8 mouse cellular contexts compared by ENCODE assay signal in genomic region chr5:37002001-37002400, GRCm38 (mm10). TPM values are rescaled to one million over a fixed set of nuclear protein-coding genes. Genes with fewer than 3 reads are reported as not detected.
DNase-seq lines count a peak whose midpoint lies in the region; TF ChIP-seq lines count a peak whose summit lies in the region.
"Had no signal": no experiment of that assay in that cellular context is flagged by ENCODE, and none has a peak within 500 bp of the region (broad histone marks: within the 10 kb centered on the region; RNA-seq: fewer than 3 reads in every experiment).

No protein-coding gene starts in this region.

- no peak overlapping the region for H3K27ac ChIP-seq in CH12.LX (ENCODE audit: insufficient read depth, low read depth)
- H3K27ac ChIP-seq in testis, adult 2 months (ENCODE audit: control insufficient read depth, insufficient read depth, low read depth, low read length) = no peak overlapping the region
- H3K27ac ChIP-seq: stomach, embryonic 15.5 days had no signal

- no peaks in the 10 kb centered on the region for H3K27me3 ChIP-seq in C2C12 (ENCODE audit: control insufficient read depth, insufficient read depth, insufficient read length)
- peaks cover 33% of the 10 kb centered on the region for H3K27me3 ChIP-seq in CH12.LX (replicated peaks)
- no peaks in the 10 kb centered on the region for H3K27me3 ChIP-seq in testis, adult 2 months (ENCODE audit: control insufficient read depth, insufficient read depth, low read length)
- H3K27me3 ChIP-seq: stomach, embryonic 15.5 days had no signal

- TF ChIP-seq CTCF in C2C12 (IDR thresholded peaks at IDR 0.05; ENCODE audit: control insufficient read depth, insufficient read depth, insufficient read length) (peak; percentile 6), CH12.LX (conservative IDR thresholded peaks at IDR 0.05 in 1 of 2, IDR thresholded peaks at IDR 0.05 in 1 of 2; ENCODE audit: low read depth in 2 of 2, low read length in 2 of 2) (peak; percentile 62 to 95)
- peak; percentile 22; the same call in 1 of the 2 replicates for TF ChIP-seq CTCF in testis, adult 2 months (IDR thresholded peaks at IDR 0.05; ENCODE audit: control insufficient read depth, insufficient read depth, insufficient replicate concordance, low read depth, low read length)

- peak; percentile 58 for DNase-seq in CH12.LX (ENCODE audit: extremely low read depth)
- peak; percentile 78 for DNase-seq in cerebellum, adult 8-10 months
- peak; percentile 47 to 52 for DNase-seq in gastrocnemius, postnatal 36 days
- peak; percentile 69 to 80 for DNase-seq in layer of hippocampus, postnatal 36 days
- DNase-seq in mesoderm, embryonic 11.5 days (ENCODE audit: low read depth, low spot score) = peak; percentile 60

- H3K4me1 ChIP-seq in CH12.LX (ENCODE audit: control insufficient read depth in 1 of 2, insufficient read depth in 2 of 2) = peaks cover 0 to 12% of the 10 kb centered on the region in 2 experiments; a peak in 2 of 4 replicates
- no peaks in the 10 kb centered on the region for H3K4me1 ChIP-seq in testis, adult 2 months (ENCODE audit: control insufficient read depth, insufficient read depth, low read length)
- H3K4me1 ChIP-seq: stomach, embryonic 15.5 days had no signal

- TF ChIP-seq POLR2A in CH12.LX (IDR thresholded peaks at IDR 0.05; ENCODE audit: low read depth, low read length) = no peak
- no peak for TF ChIP-seq POLR2A in testis, adult 2 months (IDR thresholded peaks at IDR 0.05; ENCODE audit: control insufficient read depth, low read depth, low read length)

- TF ChIP-seq RAD21 in CH12.LX (IDR thresholded peaks at IDR 0.05; ENCODE audit: low read depth, low read length) = peak; percentile 87

- no peak for TF ChIP-seq EP300 in CH12.LX (IDR thresholded peaks at IDR 0.05; ENCODE audit: low read length)

- dilution Hi-C loops in CH12.LX (cut with MboI; ENCODE audit: extremely low pct_ligation_motif_present, extremely low pct_unique_long_range_greater_than_20kb, low sequenced_read_pairs) = no loop called here

- no peak overlapping the region for H3ac ChIP-seq in C2C12 (ENCODE audit: control insufficient read depth, insufficient read length, low read depth)

- no peaks in the 10 kb centered on the region for H3K79me3 ChIP-seq in C2C12 (ENCODE audit: low read depth)

- H3K4me2 ChIP-seq in CH12.LX (ENCODE audit: insufficient read depth, low read depth, poor library complexity, severe bottlenecking) = no peak overlapping the region
- H3K4me2 ChIP-seq: stomach, embryonic 15.5 days had no signal

- no peaks in the 10 kb centered on the region for H3K36me3 ChIP-seq in C2C12 (ENCODE audit: control insufficient read depth, insufficient read depth)
- no peaks in the 10 kb centered on the region for H3K36me3 ChIP-seq in CH12.LX (replicated peaks in 1 of 2; ENCODE audit: control insufficient read depth in 1 of 2, insufficient read depth in 1 of 2, low read length in 1 of 2)
- no peaks in the 10 kb centered on the region for H3K36me3 ChIP-seq in testis, adult 2 months (ENCODE audit: control insufficient read depth, insufficient read depth, low read length)
- H3K36me3 ChIP-seq: stomach, embryonic 15.5 days had no signal

- H3K79me2 ChIP-seq in C2C12 (ENCODE audit: control insufficient read depth, insufficient read depth) (no peaks in the 10 kb centered on the region), CH12.LX (replicated peaks; ENCODE audit: control insufficient read depth, extremely low read depth, insufficient read depth, poor library complexity, severe bottlenecking) (no peaks in the 10 kb centered on the region)

- intact Hi-C loops in gastrocnemius, postnatal 36 days (cut with DNase I) = loop anchor here (2.0 to 10.0 kb wide), 3 partner anchors 43 to 167 kb away; partner anchors contain the start of gene Man2b2

- peaks cover 2% of the 10 kb centered on the region for H3K9me3 ChIP-seq in CH12.LX (replicated peaks; ENCODE audit: low read length)
- H3K9me3 ChIP-seq: stomach, embryonic 15.5 days had no signal

- H3K4me3 ChIP-seq in C2C12 (ENCODE audit: insufficient read depth, poor library complexity, severe bottlenecking) (no peak overlapping the region), CH12.LX (replicated peaks in 1 of 3; ENCODE audit: low read depth in 2 of 3, low read length in 2 of 3, poor library complexity in 1 of 3) (no peak overlapping the region)
- H3K4me3 ChIP-seq in testis, adult 2 months (ENCODE audit: control insufficient read depth, low read depth, low read length) = no peak overlapping the region
- H3K4me3 ChIP-seq: stomach, embryonic 15.5 days had no signal

- in situ Hi-C loops in CH12.LX (cut with MboI; ENCODE audit: low pct_ligation_motif_present, low pct_unique_long_range_greater_than_20kb, low sequenced_read_pairs) = no loop called here

- H3K9ac ChIP-seq in CH12.LX (ENCODE audit: insufficient read depth, low read depth) = no peak overlapping the region
- H3K9ac ChIP-seq: stomach, embryonic 15.5 days had no signal

TF ChIP-seq in C2C12, 6 proteins besides CTCF, POLR2A, EP300 and RAD21:
- no peak for TF ChIP-seq MYOD1 (IDR thresholded peaks at IDR 0.05; ENCODE audit: control insufficient read depth, insufficient read length, low read depth)
- no peak for TF ChIP-seq CEBPB (IDR thresholded peaks at IDR 0.05; ENCODE audit: low read depth)
- TF ChIP-seq FOSL1 (IDR thresholded peaks at IDR 0.05; ENCODE audit: insufficient read depth, low read length, poor library complexity, severe bottlenecking) = no peak
- no peak for TF ChIP-seq MYOG (IDR thresholded peaks at IDR 0.05; ENCODE audit: control insufficient read depth, extremely low read depth, insufficient read length)
- no peak for TF ChIP-seq USF1 (IDR thresholded peaks at IDR 0.05; ENCODE audit: low read depth)
- TF ChIP-seq MAX (IDR thresholded peaks at IDR 0.05) = no peak

TF ChIP-seq in CH12.LX, 34 proteins besides CTCF, POLR2A, EP300 and RAD21:
- TF ChIP-seq NELFE (IDR thresholded peaks at IDR 0.05; ENCODE audit: low read depth, low read length) (0 out of 2 replicates have a peak, but pooled peaks have one; percentile 34), RCOR1 (conservative IDR thresholded peaks at IDR 0.05; ENCODE audit: low read depth, low read length) (no peak), IRF4 (IDR thresholded peaks at IDR 0.05; ENCODE audit: low read depth, low read length) (no peak), MAZ (IDR thresholded peaks at IDR 0.05; ENCODE audit: low read depth, low read length) (no peak), USF1 (IDR thresholded peaks at IDR 0.05; ENCODE audit: low read depth, low read length) (no peak), ZMIZ1 (IDR thresholded peaks at IDR 0.05; ENCODE audit: low read depth, low read length) (no peak), PAX5 (IDR thresholded peaks at IDR 0.05; ENCODE audit: low read length) (no peak), MEF2A (IDR thresholded peaks at IDR 0.05; ENCODE audit: borderline replicate concordance, low read depth, low read length) (no peak), JUN (IDR thresholded peaks at IDR 0.05; ENCODE audit: insufficient read depth, low read depth, low read length) (no peak), TCF12 (IDR thresholded peaks at IDR 0.05; ENCODE audit: low read depth, low read length) (no peak), SMC3 (IDR thresholded peaks at IDR 0.05; ENCODE audit: low read depth, low read length) (peak; percentile 89), USF2 (conservative IDR thresholded peaks at IDR 0.05; ENCODE audit: low read depth, low read length) (no peak), ZC3H11A (IDR thresholded peaks at IDR 0.05; ENCODE audit: low read depth, low read length) (peak; percentile 76), ZKSCAN1 (IDR thresholded peaks at IDR 0.05; ENCODE audit: borderline replicate concordance, low read depth, low read length) (no peak), JUND (conservative IDR thresholded peaks at IDR 0.05; ENCODE audit: low read depth, low read length) (no peak), E2F4 (IDR thresholded peaks at IDR 0.05; ENCODE audit: insufficient replicate concordance, low read depth, low read length) (no peak), NRF1 (IDR thresholded peaks at IDR 0.05; ENCODE audit: low read depth, low read length) (no peak), BHLHE40 (IDR thresholded peaks at IDR 0.05; ENCODE audit: low read depth, low read length) (no peak)
TF ChIP-seq in CH12.LX: peak in this region for 3.

RNA-seq across cellular contexts. Expression of gene Wfs1, which starts 13.0 kb away (rescaled TPM):
- 16.2 TPM for polyA plus RNA-seq in C2C12 (2012; fragmentation: generic; extraction: Trizol)
- total RNA-seq in CH12.LX (2012; rRNA removed) = 2.3 and 2.5 TPM in 2 replicates
- 0.43 and 0.56 TPM in 2 replicates for total RNA-seq in CH12.LX (2014; rRNA removed)
- polyA plus RNA-seq in CH12.LX (2012; ENCODE audit: insufficient read length, low read depth) = 1.4 and 1.8 TPM in 2 replicates
- total RNA-seq in gastrocnemius, postnatal 36 days (2021) = 10 to 100 TPM; 56.1 to 56.5 TPM
- 100 to 1,000 TPM; 157 to 178 TPM for total RNA-seq in layer of hippocampus, postnatal 36 days (2021)
- polyA plus RNA-seq in testis, adult 2 months (2012; rRNA removed) = 1.6 and 1.9 TPM in 2 replicates

Comparison
In these comparisons a context has a peak if more than half of its experiments do, and no peak if none do; other contexts are left out.
1. CTCF ChIP-seq: peak in every context shown above with its lines; median percentile 78 in CH12.LX; 22 in testis, adult 2 months; 6 in C2C12.
2. RNA of gene Wfs1, which starts 13.0 kb away (total RNA-seq): 157 to 178 TPM in layer of hippocampus, postnatal 36 days and 56.1 to 56.5 TPM in gastrocnemius, postnatal 36 days; 0.43 to 2.5 TPM in CH12.LX; every median in the first group is over 10 times any median in the second.
3. Peak in every context shown above with its lines, with median percentiles within 50 percentile points of each other: DNase-seq.